Mouse (Mus musculus) limb, embryonic 11.5 days (tissue): ENCODE measurements around the gene Tpcn1. TPM values are rescaled to one million over a fixed set of nuclear protein-coding genes. Genes with fewer than 3 reads are reported as not detected.

Source experiments
- ATAC-seq: fragments of 200-750 bp; cut with Nextera tagmentation; 2 replicates; pipeline ENCODE4 v1.8.0; 2017; ENCODE audit warnings: low read depth; ENCODE audit not compliant: insufficient number of reproducible peaks, low FRiP score, low TSS enrichment
- DNase-seq: peaks from one replicate; pipeline ENCODE4 v3.0.0-alpha.2; 2015; ENCODE audit warnings: low spot score
- H3K27ac ChIP-seq: fragments of 300-500 bp; sonication (generic); replicated peaks from 2 replicates; pipeline ENCODE4 v1.5.1; 2014; ENCODE audit warnings: low read depth, mild to moderate bottlenecking, low read length
- H3K27me3 ChIP-seq: fragments of 300-500 bp; sonication (generic); 2 replicates; pipeline ENCODE4 v1.6.1; 2014; ENCODE audit warnings: mild to moderate bottlenecking, low read length, mixed read lengths; ENCODE audit not compliant: control insufficient read depth, insufficient read depth
- H3K36me3 ChIP-seq: fragments of 300-500 bp; sonication (generic); 2 replicates; pipeline ENCODE4 v1.6.1; 2014; ENCODE audit warnings: mild to moderate bottlenecking, low read length, moderate library complexity, mixed read lengths; ENCODE audit not compliant: control insufficient read depth, insufficient read depth
- H3K4me1 ChIP-seq: fragments of 300-500 bp; sonication (generic); 2 replicates; pipeline ENCODE4 v1.6.1; 2014; ENCODE audit warnings: low read length, mixed read lengths; ENCODE audit not compliant: control insufficient read depth, insufficient read depth
- H3K4me2 ChIP-seq: fragments of 300-500 bp; sonication (generic); 2 replicates; pipeline ENCODE4 v1.6.1; 2014; ENCODE audit warnings: low read depth, mild to moderate bottlenecking, moderate library complexity; ENCODE audit not compliant: severe bottlenecking
- H3K4me3 ChIP-seq: fragments of 300-500 bp; sonication (generic); 2 replicates; pipeline ENCODE4 v1.5.1; 2014; ENCODE audit warnings: low read depth, low read length
- H3K9ac ChIP-seq: fragments of 300-500 bp; sonication (generic); 2 replicates; pipeline ENCODE4 v1.6.1; 2014; ENCODE audit warnings: mild to moderate bottlenecking, low read length
- H3K9me3 ChIP-seq: fragments of 300-500 bp; sonication (generic); 2 replicates; pipeline ENCODE4 v1.6.1; 2016; ENCODE audit warnings: low read length; ENCODE audit not compliant: control insufficient read depth
- WGBS: fragments of 180-500 bp; shearing (Covaris S2); extraction: QIAGEN DNeasy Blood & Tissue Kit; methylation state at CpG from one replicate; pipeline ENCODE4 v1.1.7; 2014; 5-methylcytosine and 5-hydroxymethylcytosine counted together
- polyA plus RNA-seq: library from polyadenylated mRNA; unstranded; fragments of >200 nt; fragmentation: Nextera tagmentation; extraction: Ambion mirVana; gene quantifications from 2 replicates; pipeline ENCODE4 v1.2.1, GENCODE M21; 2014

Gene Tpcn1
- polyA plus RNA-seq, 1 experiment from 2014 or later: 13.9 TPM

DNA sequence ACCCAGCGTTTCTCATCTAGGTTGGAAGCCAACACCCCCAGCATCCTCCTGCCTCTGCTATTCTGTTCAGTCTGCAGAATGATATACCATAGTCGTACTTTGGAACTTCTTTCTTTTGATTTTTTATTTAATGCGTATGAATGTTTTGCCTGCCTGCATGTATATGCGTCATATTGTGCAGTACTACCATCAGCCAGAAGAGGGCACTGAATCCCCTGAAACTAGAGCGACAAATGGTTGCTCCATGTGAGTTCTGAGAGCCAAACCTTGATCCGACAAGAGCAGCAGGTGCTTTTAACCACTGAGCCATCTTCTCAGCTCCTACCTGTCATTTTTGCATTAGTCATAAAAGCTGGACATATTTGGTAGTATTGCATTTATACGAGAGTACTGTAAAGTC lies 3.7 kb upstream of the Tpcn1 start:
- DNase-seq: no peak
- Histone ChIP-seq H3K9me3 (0 out of 2 replicates have a peak, but pooled peaks cover 2% of the 10 kb centered on the region), H3K36me3 (no peaks in the 10 kb centered on the region), H3K4me3 (no peak overlapping the region), H3K4me1 (peaks cover 9% of the 10 kb centered on the region), H3K27me3 (no peaks in the 10 kb centered on the region), H3K9ac (no peak overlapping the region), H3K4me2 (no peak overlapping the region), H3K27ac (no peak overlapping the region)
- ATAC-seq: no peak
- WGBS: 68% methylated on average over 7 of the region's 7 CpGs

DNA sequence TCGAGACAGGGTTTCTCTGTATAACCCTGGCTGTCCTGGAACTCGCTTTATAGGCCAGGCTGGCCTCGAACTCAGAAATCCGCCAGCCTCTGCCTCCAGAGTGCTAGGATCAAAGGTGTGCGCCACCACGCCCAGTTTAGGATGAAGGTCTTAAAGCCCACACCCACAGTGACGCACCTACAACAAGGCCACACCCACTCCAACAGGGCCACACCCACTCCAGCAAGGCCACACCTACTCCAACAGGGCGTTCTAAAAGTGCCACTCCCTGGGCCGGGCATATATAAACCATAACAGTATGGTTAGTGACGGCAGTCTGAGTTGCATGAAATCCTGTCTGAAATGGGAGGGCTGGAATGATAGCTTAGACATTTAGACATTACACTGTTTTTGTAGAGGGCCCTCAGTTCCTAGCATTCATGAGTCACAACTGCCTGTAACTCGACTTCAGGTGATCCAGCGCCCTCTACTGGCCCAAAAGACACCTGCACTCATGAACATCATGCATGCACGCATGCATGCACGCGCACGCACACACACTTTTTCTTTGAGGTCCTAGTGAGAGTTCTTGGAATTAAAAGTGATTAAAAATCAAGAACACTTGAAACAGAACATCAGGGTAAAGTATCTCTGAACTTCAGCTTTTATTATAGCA lies 2.0 kb upstream of the Tpcn1 start:
- Histone ChIP-seq H3K9me3 (0 out of 2 replicates have a peak, but pooled peaks cover 2% of the 10 kb centered on the region), H3K27ac (no peak overlapping the region), H3K9ac (no peak overlapping the region), H3K4me1 (peaks cover 15% of the 10 kb centered on the region), H3K4me2 (no peak overlapping the region), H3K36me3 (no peaks in the 10 kb centered on the region), H3K4me3 (no peak overlapping the region), H3K27me3 (no peaks in the 10 kb centered on the region)
- DNase-seq (peak; percentile 43), ATAC-seq (no peak)
- WGBS: 73% methylated on average over 16 of the region's 16 CpGs

DNA sequence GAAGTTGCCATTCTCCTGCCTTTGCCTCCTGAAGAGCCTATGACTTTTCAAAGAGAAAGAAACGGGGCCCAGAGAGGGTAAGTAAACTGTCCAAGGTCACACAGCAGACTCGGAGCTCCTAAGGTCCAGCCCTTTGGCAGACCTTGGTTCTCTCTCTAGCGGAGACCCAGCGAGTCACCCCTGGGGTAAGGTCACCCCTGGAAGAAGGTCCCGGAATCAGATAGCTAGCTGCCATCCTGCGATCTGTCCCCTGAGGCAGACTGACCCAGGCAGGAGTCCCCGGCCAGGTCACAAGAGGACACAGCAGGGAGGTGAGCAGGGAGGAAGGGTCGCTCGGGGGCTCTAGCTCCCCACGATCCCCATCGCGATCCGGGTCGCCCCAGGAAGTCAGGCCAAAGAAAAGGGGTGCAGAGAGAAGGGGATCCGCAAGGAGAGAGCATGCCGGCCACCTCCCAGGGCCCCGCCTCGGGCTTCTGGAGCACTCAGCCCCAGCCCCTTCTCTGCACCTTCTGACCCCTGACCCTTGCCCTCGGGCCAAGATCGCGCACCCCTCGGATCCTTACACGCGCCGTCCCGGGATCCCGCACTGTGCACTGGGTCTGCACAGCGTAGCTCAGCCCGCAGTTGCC lies 419 bp downstream of the Tpcn1 start:
- peak overlapping the region; percentile 79 for H3K4me3 ChIP-seq
- 0 out of 2 replicates have a peak, but pooled peaks cover 2% of the 10 kb centered on the region for H3K9me3 ChIP-seq
- H3K4me1 ChIP-seq: peaks cover 15% of the 10 kb centered on the region
- H3K36me3 ChIP-seq: peaks cover 6% of the 10 kb centered on the region; the same call in 1 of the 2 replicates
- H3K27ac ChIP-seq: no peak overlapping the region
- H3K27me3 ChIP-seq: no peaks in the 10 kb centered on the region
- peak overlapping the region; percentile 77 for H3K9ac ChIP-seq
- WGBS: 3% methylated on average over 29 of the region's 29 CpGs
- DNase-seq: no peak
- no peak for ATAC-seq
- peak overlapping the region; percentile 93 for H3K4me2 ChIP-seq

DNA sequence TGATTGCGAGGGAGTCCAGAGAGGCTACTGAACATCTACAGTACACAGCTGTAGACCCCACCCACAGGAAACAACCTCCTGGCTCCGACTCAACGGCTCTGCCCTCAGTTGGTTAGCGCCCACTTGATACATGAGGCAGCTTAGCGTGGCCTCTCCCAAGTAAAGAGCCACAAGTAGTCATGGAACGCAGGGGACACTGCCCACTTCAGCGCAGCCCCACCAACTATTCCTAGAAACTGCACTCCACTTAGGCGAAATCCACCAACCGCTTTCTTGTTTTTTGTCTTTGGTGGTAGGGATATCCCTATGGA lies 902 bp downstream of the Tpcn1 start:
- Histone ChIP-seq H3K4me2 (peak overlapping the region; percentile 93), H3K9me3 (0 out of 2 replicates have a peak, but pooled peaks cover 2% of the 10 kb centered on the region), H3K27ac (no peak overlapping the region), H3K4me1 (peaks cover 15% of the 10 kb centered on the region), H3K4me3 (peak overlapping the region; percentile 79), H3K9ac (peak overlapping the region; percentile 77), H3K27me3 (no peaks in the 10 kb centered on the region), H3K36me3 (peaks cover 6% of the 10 kb centered on the region; the same call in 1 of the 2 replicates)
- DNase-seq: no peak
- ATAC-seq: no peak
- 35% methylated on average over 9 of the region's 9 CpGs for WGBS

DNA sequence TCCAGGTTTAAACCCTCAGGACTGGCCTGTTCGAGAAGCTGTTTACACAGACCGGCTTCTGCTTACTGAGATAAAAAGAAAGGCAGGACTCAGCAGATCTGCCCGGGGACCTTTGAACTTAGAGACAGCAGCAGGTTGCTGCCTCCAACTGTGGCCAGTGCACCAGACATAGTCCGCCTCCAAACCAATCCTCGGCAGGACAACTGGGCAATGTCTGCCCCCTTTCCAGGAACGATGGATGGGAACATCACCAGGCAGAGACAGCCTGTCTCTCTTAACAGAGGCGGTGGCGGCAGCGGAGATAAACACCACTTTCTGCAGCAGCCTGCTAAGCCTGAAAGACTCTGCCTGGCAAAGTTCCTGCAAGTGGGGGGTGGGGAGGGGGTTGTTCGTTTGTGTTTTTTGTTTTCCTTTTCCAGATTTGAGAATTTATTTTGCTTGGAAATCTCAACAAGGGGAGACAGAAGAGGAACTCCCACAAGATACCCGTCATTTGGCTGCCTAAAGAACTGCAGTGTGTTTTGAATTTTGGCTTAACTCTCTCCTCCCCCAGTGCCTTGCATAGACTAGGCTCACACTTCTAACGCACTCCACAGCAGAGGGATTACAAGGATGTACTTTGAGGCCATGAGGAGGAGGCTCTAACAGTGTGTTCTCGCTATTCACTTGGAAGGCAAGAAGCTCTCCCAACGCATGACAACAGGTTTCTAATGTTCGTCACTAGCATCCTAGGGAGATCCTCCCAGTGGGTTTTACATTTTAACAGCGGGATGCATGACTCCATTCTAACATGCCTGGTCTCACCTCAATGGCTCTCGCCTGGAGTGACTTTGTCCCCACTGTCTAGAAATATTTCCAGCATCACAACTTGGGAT lies 1.5 kb downstream of the Tpcn1 start:
- peak overlapping the region; percentile 93; the same call in 1 of the 2 replicates for H3K4me2 ChIP-seq
- 13% methylated on average over 17 of the region's 17 CpGs for WGBS
- H3K4me1 ChIP-seq: peaks cover 15% of the 10 kb centered on the region
- DNase-seq (no peak), ATAC-seq (no peak)
- H3K4me3 ChIP-seq: no peak overlapping the region
- H3K36me3 ChIP-seq: peaks cover 6% of the 10 kb centered on the region; the same call in 1 of the 2 replicates
- no peak overlapping the region for H3K27ac ChIP-seq
- H3K27me3 ChIP-seq: no peaks in the 10 kb centered on the region
- H3K9ac ChIP-seq: no peak overlapping the region; the same call in 1 of the 2 replicates
- no peaks in the 10 kb centered on the region for H3K9me3 ChIP-seq

DNA sequence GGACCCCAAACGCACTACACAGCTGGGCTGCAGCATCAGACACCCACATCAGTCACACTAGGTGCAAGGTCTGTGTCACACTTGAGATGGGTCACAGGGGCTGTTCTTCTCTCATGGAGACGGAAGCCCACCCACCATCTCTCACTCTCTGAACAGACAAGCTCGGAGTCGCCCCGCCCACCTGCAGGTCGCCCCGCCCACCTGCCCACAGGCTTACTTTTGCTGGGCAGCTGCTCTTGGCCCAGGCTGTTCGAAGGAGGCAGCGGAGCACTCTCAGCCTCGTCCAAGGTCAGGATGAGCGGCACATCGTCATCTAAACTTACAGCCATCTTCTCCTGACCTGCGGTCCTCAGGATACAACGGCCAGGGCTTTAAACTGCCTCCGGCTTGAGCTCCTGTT lies 3.5 kb downstream of the Tpcn1 start:
- Histone ChIP-seq H3K4me1 (peaks cover 23% of the 10 kb centered on the region), H3K27ac (no peak overlapping the region), H3K4me2 (no peak overlapping the region), H3K9me3 (no peaks in the 10 kb centered on the region), H3K36me3 (peaks cover 6% of the 10 kb centered on the region), H3K27me3 (no peaks in the 10 kb centered on the region), H3K9ac (no peak overlapping the region), H3K4me3 (no peak overlapping the region)
- DNase-seq (no peak), ATAC-seq (no peak)
- 42% methylated on average over 15 of the region's 15 CpGs for WGBS

DNA sequence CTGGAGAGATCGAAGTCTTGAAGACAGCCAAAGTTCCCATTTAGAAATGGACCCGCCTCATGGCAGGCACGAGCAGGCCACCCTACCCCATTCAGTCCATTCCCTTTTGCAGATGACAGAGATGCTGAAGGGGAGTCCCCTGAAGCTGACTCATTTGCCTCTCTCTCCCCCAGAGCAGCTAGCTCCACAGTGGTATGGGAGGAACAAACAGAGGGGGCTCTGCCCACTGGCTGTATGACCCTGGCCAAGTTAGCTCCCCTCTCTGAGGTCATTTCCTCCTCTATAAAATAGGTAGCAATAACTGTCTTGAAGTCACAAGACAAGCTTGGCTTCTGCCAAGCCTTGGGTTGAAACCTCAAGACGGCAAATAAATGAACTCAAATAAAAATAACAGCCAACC lies 5.0 kb downstream of the Tpcn1 start:
- ATAC-seq (no peak), DNase-seq (no peak)
- Histone ChIP-seq H3K4me3 (no peak overlapping the region), H3K9ac (no peak overlapping the region), H3K36me3 (peaks cover 6% of the 10 kb centered on the region), H3K27ac (no peak overlapping the region), H3K4me2 (no peak overlapping the region), H3K9me3 (no peaks in the 10 kb centered on the region), H3K27me3 (no peaks in the 10 kb centered on the region), H3K4me1 (peaks cover 38% of the 10 kb centered on the region)
- WGBS: 93% methylated on average over 4 of the region's 4 CpGs

DNA sequence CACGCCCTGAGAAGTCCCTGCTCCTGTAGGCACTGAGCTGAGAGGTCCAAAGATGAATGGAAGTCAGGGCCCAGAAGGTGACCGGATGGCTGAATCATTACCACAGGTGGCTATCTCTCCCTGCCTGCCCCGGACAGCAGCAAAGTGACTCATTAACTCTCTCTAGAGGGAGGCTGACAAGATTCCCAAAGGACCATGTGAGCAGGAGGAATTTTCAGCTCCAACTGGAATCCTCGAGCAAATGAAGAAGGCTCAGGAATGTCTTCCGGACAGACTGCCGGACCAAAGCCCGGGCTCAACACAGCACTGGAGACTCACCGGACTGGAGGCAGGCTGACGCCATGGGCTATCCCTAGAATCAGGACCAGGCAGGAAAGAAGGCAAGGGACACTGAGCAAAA lies 6.5 kb downstream of the Tpcn1 start:
- no peak for ATAC-seq
- H3K36me3 ChIP-seq: peaks cover 6% of the 10 kb centered on the region
- H3K4me2 ChIP-seq: no peak overlapping the region
- peaks cover 37% of the 10 kb centered on the region for H3K4me1 ChIP-seq
- no peak for DNase-seq
- no peaks in the 10 kb centered on the region for H3K9me3 ChIP-seq
- no peaks in the 10 kb centered on the region for H3K27me3 ChIP-seq
- H3K27ac ChIP-seq: no peak overlapping the region
- H3K4me3 ChIP-seq: no peak overlapping the region
- 87% methylated on average over 9 of the region's 9 CpGs for WGBS
- no peak overlapping the region for H3K9ac ChIP-seq
